Comparison of ENCODE assay signal across 1 mouse cellular context in the genomic region with DNA sequence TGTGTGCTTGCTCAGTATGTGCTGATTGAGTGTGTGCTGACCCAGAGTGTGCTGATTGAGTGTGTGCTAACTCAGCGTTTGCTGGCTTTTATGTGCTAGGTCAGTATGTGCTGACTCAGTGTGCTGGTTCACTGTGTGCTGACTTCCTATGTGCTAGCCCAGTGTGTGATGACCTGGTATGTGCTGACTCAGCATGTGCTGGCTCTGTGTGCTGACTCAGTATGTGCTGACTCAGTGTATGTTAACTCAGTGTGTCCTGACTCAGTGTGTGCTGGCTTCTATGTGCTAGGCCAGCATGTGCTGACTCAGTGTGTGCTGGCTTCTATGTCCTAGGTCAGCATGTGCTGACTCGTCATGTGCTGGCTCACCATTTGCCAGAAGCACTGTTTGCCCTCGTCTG.
TF ChIP-seq lines count a peak whose summit lies in the region.

No protein-coding gene starts in this region.

TF ChIP-seq in MEL, 35 proteins besides CTCF, POLR2A, EP300 and RAD21 (continued from another document):
- peak; percentile 40; the same call in 1 of the 2 replicates for TF ChIP-seq MAFK (IDR thresholded peaks at IDR 0.05; ENCODE audit: borderline replicate concordance, low read depth, low read length)
